In the genomic region with DNA sequence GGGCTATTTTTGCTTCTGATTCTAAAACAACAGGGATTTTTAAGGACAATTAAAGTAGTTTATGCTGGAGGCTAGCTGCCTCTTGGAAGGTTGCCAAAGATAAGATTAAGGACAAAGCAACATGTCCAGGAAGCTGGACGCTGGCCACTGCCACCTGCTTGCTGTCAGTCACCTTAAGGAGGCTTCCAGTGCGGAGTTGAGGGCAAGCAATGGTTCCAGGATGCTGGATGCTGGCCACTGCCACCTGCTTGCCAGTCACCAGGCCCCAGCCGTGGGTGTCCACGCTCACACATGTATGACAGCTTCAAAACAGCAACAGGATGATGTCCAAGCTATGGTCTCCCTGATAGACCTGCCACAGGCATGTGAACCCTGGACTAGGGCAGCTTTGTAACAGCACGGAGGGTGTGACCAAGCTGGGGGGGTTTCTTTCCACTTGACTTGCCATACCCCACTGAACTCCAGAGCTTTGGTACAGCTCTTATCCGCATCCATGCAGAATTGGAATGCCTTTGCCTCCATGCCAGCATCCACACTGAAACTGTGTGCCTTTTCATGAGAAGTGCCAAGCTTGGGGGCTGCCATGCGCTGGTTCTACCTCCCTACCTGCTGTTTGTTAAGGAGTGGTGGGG, we compare ENCODE assay signal across 12 mouse cellular contexts.
DNase-seq lines count a peak whose midpoint lies in the region; ATAC-seq lines count a peak whose summit lies in the region.
"Had no signal": no experiment of that assay in that cellular context is flagged by ENCODE, and none has a peak within 500 bp of the region (broad histone marks: within the 10 kb centered on the region; RNA-seq: fewer than 3 reads in every experiment).

No protein-coding gene starts in this region.

- no peaks in the 10 kb centered on the region for H3K27me3 ChIP-seq in forebrain, embryonic 15.5 days
- no peaks in the 10 kb centered on the region for H3K27me3 ChIP-seq in forebrain, embryonic 12.5 days
- H3K27me3 ChIP-seq: limb, embryonic 13.5 days; Patski had no signal

- no peak overlapping the region for H3K4me3 ChIP-seq in forebrain, embryonic 15.5 days
- no peak overlapping the region for H3K4me3 ChIP-seq in forebrain, embryonic 12.5 days (replicated peaks)
- H3K4me3 ChIP-seq: limb, embryonic 13.5 days had no signal

- ATAC-seq in forebrain, embryonic 15.5 days (replicated peaks), result peak; percentile 84
- ATAC-seq in forebrain, embryonic 12.5 days (ENCODE audit: low FRiP score), result no peak
- ATAC-seq: Patski had no signal

- peaks cover 9% of the 10 kb centered on the region for H3K4me1 ChIP-seq in forebrain, embryonic 15.5 days
- 0 out of 2 replicates have a peak, but pooled peaks cover 6% of the 10 kb centered on the region for H3K4me1 ChIP-seq in forebrain, embryonic 12.5 days
- H3K4me1 ChIP-seq: limb, embryonic 13.5 days had no signal

- H3K4me2 ChIP-seq in forebrain, embryonic 15.5 days (replicated peaks), result no peak overlapping the region
- H3K4me2 ChIP-seq in forebrain, embryonic 12.5 days, result no peak overlapping the region
- H3K4me2 ChIP-seq: limb, embryonic 13.5 days had no signal

- WGBS in forebrain, embryonic 15.5 days, result 38% methylated on average over 7 of the region's 7 CpGs
- WGBS in forebrain, embryonic 12.5 days, result 74% methylated on average over 7 of the region's 7 CpGs

- DNase-seq in kidney, postnatal 4 days, result peak; percentile 18 to 38
- no peak for DNase-seq in kidney, adult 11 months
- peak; percentile 22 for DNase-seq in Muller cell, postnatal 12 days (ENCODE audit: inconsistent ontology term)
- DNase-seq in cerebellum, postnatal 10 days, result peak; percentile 75 to 81
- DNase-seq in layer of hippocampus, adult 8-10 months (ENCODE audit: low spot score in 2 of 2), result no peak
- DNase-seq in left cerebral cortex, adult 9 months (ENCODE audit: low spot score in 2 of 2), result no peak
- DNase-seq: adrenal gland, adult 8-10 months; lung, postnatal 14 days had no signal

- no peaks in the 10 kb centered on the region for H3K36me3 ChIP-seq in forebrain, embryonic 15.5 days
- H3K36me3 ChIP-seq in forebrain, embryonic 12.5 days (replicated peaks), result no peaks in the 10 kb centered on the region
- H3K36me3 ChIP-seq: limb, embryonic 13.5 days had no signal

- H3K9ac ChIP-seq in forebrain, embryonic 15.5 days (replicated peaks), result no peak overlapping the region
- H3K9ac ChIP-seq in forebrain, embryonic 12.5 days, result no peak overlapping the region
- H3K9ac ChIP-seq: limb, embryonic 13.5 days had no signal

- no peaks in the 10 kb centered on the region for H3K9me3 ChIP-seq in forebrain, embryonic 15.5 days
- H3K9me3 ChIP-seq in forebrain, embryonic 12.5 days, result no peaks in the 10 kb centered on the region
- H3K9me3 ChIP-seq: limb, embryonic 13.5 days had no signal

- H3K27ac ChIP-seq in forebrain, embryonic 15.5 days (replicated peaks), result no peak overlapping the region
- no peak overlapping the region for H3K27ac ChIP-seq in forebrain, embryonic 12.5 days
- H3K27ac ChIP-seq: limb, embryonic 13.5 days had no signal

Comparison
In these comparisons a context has a peak if more than half of its experiments do, and no peak if none do; other contexts are left out.
1. DNase-seq: peak in kidney, postnatal 4 days (2 of 2), Muller cell, postnatal 12 days (single experiment) and cerebellum, postnatal 10 days (2 of 2); none in kidney, adult 11 months (single experiment), layer of hippocampus, adult 8-10 months (0 of 2) and left cerebral cortex, adult 9 months (0 of 2).